Mouse (Mus musculus): Measurements from ENCODE around the gene Ccnh. TPM values are rescaled to one million over a fixed set of nuclear protein-coding genes. Genes with fewer than 3 reads are reported as not detected.

Ccnh gene
- 10.3 and 19.0 TPM in 2 replicates for polyA plus RNA-seq (2012; rRNA removed)

DNA sequence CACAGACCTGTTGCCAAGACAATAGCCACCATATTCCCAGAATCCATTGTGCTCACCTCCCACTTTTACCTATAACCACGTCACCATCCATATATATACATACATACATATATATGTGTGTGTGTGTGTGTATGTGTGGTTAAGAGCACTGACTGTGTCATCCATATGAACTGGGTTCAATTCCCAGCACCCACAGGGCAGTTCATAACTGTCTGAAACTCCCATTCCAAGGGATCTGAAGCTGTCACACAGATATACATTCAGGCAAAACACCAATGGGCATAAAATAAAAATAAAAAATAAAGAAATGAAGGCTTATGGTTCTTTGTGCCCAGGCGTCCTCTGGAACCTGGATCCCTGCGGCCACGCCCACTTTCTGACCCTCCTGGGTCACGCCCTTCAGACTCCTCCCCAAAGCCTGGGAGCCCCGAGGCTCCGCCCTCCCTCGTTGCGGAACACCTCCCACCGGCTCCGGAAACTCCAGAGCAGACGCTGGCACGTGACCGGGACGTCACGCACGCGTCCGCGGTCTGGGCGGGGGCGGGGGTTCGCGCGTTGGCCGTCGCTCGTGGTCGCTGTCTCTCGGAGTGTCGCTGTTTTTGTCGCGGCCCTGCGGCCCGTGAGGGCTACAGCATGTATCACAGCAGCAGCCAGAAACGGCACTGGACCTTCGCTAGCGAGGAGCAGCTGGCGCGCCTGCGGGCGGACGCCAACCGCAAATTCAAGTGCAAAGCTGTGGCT is at the start of gene Ccnh:
Ccnh (plus strand) TSS at position 506 of the 741 bp plus-strand sequence.

Other genes with a start within 250 kb of the Ccnh start
- gene Rasa1, start 99.7 kb downstream of the Ccnh start, polyA plus RNA-seq (2012; rRNA removed), result 5.4 and 7.0 TPM in 2 replicates

Data from ovary, adult 2 months (tissue).